Mouse (Mus musculus) frontal cortex, postnatal 36 days (tissue): Measurements from ENCODE around the gene Dnah8.
"Not testable (repeated sequence)": the region's sequence is repeated elsewhere in the genome, so short reads cannot be mapped to it uniquely, and the experiment has no call there.

Source experiments
- DNase-seq, 2 experiments: peaks; one replicate each; pipeline ENCODE4 v3.0.0; 2022; ENCODE audit warnings: low spot score in 2 of 2

Dnah8 gene

DNA sequence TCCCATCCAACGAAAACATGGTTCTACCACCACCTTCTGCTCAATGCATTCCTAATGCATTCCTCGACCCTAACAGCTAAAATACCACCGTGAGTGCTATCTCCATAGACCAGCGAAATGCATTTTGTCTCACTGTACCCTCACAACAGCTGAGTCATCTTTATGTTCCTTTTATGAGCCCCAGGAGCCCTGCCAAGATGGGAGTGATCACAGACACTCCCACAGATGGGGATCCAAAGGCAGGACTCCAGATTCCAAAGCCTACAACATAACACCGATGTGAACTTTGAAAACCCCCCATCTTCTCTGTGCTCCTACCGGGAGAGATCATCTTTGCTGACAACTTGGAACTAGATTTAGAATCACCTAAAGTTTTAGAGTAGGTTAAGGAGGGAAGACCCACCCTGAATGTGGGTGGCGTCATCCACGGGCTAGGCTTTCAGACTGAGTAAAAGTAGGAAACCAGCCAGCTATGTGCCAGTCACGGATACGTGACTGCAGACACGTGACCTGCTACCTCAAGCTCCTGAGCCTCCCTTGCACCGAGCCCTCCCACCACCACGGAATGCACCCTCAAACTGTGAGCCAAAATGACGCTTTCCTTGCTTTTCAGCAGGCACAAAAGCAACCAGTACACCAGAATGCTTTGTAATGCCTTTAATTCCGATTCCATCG, 14.7 kb upstream of the Dnah8 start:
- peak; percentile 54 to 55 for DNase-seq

DNA sequence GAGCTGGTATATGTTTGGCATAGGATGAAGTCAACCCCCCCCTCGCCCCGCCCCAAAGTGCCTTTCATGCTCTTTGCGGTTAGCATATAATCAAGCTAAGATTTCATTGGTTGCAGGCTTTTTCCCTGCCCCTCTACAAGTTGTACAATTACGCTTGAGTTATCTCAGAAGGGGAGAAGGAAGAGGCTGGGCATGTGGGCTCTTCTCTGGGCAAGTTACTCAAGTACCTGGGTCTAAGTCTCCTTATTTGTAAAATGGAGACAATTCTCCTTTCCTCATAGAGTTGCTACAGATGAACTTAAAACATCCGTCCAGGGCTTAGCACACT, 14.2 kb upstream of the Dnah8 start:
- DNase-seq: no peak

DNA sequence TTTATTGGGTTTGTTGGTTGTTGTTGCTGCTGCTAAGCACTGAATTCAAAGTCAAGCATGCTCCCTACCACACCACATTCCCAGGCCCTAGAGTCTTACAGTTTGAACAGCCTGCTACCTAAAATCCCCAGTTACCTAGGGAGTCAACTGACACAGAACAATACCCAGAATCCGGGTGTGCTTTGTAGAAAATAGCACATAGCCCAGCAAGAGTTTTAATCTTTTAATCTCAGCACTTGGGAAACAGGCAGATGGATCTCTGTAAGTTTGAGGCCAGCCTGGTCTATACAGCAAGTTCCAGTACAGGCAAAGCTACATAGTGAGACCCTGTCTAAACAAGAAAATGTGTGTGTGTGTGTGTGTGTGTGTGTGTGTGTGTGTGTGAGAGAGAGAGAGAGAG, 13.4 kb upstream of the Dnah8 start:
- no peak for DNase-seq

DNA sequence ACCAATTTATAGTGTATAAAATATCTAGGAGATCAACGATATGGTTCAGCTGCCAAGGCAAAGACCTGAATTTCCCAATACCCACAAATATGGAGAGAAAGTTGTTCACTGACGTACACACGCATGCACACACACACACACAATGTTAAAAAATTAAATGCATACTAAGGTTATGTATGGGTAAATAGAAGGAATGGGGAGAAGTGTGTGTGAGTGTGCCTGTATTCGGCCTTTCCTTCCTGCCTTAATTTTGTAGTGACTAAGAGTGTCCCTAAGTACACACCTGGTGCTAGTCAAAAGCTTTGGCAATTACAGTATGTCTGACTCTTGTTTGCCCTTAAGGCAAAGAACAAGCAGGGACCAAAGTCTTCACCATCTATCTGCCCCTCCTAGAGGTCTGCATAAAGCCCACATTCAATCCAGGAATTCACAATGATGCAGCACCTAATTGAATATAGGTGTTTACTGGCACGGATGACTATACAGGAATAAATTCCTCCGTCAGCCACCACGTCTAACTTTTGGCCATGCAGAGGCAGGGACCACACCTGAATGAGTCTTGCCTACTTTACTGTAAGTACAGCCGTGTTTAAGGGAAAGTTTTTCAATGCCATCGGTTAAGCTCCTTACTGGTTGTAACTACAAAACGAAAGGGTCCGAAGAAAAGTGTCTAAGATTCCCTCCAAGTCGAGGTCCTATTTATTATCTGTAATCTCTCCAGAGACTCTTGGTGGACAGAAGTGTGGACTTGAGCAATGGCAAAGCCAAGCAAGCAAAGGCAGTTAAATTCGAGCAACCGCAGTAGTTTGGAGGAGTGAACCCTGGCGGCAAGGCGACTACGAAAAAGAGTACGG, 12.7 kb upstream of the Dnah8 start:
- no peak for DNase-seq

DNA sequence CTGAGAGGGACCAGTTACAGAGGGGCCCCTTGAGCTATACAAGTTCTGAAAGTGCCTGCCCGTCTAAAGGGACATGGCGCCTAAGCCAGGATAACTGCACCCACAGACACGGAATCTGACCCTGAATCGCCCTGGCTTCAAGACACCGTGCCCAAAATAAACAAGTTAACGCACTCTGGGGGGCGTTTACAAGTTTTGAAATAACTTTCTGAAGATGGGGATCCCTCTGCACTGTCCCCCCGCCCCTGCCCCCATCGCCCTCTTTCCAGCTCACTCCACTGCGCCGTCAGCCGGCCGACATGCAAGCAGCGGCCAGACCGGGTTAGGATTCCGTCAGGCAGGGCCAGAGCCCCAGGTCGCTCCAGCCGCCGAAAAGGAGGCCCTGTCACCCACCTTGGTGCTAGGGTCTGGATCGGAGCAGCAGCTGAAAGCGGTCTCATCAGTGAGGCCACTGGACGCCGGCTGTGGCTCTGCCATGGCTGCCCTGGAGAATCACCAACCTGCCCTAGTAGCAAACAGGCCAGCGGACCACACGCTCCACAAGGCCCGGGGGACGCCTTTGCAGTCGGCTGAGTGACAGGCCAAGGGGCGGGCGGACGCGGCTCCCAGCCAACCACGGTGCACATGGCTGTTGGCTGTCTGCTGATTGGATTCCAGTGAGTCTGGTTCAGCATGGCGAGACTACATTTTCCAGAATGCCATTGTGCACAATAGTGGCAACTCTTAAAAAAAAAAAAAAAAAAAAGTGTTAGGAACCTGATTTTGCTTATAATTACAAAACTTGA, 11.9 kb upstream of the Dnah8 start:
- DNase-seq: peak; percentile 100

DNA sequence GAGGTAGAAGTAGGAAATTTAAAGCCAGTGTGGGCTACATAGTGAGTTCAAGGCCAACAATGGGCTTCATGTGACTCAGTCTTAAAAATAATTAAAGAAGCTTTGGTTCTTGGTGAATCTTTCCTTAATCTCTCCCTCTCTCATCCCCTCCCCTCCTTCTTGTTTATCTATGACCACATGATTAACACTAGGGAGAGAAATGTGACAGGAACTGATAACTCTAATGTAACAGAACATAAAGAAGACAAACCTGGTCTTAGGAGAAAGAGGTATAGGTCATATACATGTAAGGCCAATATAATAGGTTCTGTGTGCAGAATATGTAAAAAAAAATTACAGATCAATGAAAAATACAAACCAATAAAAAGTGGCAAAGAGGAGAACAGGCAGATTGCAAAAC, 10.8 kb upstream of the Dnah8 start:
- no peak for DNase-seq

DNA sequence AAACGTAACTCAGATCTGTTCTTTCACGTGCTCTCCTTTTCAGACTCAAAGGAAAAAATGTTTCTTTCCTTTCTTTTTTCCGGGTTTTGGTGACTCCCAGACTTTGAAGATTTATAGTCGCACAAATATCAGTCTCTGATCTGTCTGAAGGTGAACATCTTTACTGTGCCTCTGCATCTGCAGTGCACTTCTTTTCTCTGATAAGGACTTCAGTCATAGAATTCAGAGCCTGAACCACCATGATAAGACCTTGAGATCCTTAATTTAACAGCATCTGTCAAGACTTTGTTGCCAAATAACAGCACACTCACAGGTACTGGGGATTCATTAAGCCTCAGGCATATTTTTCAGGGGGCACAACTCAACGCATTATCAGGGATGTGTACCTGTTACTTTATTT, 8.0 kb upstream of the Dnah8 start:
- no peak for DNase-seq

DNA sequence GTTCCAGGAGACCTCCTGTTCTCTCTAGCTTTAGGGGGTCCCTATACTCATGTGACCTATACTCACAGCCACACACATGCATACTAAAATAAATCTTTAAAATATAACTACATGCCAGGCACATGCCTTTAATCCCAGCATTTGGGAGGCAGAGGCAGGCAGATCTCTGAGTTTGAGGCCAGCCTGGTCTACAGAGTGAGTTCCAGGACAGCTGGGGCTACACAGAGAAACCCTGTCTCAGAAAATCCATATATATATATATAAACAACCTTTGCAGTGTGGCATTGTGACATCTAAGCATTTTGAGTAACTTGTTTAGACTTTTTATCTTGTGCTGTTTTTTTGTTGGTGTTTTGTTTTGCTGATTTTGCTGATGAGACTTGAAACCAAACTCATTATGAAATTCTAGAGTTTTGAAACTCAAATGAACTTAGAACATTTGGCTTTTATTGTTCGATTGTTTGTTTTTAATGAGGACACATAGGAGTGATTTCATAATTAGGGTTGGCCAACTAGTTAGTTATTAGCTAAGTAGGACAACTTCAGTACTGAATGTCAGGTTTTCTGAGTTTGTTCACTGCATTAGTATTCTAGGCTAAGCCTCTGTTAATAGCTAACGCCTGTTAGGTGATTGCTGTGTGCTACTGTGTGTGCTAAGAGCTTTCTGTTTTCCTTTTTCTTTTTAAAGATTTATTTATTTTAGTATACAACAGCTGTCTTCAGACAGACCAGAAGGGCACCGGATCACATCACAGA, 5.8 kb upstream of the Dnah8 start:
- no peak for DNase-seq

DNA sequence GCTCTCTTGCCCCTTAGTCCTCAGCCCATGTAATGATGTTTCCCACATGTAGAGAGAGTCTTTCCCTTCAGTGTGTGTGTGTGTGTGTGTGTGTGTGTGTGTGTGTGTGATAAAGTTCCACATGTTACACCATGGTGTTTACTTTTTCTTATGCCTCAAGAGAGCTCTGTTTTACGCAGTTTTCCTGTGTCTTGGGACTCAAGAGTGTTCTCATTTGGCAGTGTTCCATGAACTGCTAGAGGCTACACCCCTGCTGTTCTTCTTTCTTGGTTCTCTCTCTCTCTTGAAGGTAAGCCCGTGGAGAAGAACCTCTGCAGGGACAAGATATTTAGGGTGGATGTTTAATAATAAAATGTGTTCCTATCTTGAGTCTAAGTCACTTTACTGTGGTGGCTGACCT, 5.0 kb upstream of the Dnah8 start:
- DNase-seq: no peak

DNA sequence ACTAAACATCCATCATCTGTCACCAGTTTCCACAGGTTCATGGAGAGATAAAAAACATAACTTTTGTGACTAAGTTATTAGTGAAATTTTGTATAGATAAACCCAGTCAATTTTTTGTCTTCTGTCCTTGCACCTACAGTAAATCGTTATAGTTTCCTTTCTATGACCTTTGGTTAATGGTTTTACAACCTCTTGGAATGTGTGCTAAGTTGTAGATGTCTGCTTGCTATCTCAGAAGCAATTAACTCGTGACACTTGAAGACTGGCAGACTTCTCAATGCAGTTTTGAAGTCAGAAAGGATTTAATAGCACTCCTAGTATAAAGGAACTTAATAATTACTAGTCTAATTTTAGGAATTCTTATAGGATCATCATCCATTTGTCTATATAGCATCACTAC, 3.6 kb upstream of the Dnah8 start:
- DNase-seq: no peak

DNA sequence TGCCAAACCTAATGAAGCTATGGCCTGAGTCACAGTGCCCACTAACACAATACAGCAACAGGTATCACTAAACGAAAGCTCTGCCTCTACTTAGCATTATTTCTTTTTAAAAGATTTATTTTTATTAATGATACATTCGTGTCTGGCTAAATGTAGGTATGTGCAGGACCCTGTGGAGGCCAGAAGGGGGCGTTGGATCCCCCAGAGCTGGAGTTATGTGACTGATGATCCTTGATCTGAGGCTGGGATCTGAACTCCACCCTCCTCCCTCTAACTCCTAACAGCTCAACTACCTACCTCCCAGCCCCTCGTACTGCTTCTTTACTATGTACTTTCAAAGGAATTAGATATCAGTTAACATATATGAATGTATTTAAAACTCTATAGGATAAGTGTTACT, 2.7 kb upstream of the Dnah8 start:
- no peak for DNase-seq

DNA sequence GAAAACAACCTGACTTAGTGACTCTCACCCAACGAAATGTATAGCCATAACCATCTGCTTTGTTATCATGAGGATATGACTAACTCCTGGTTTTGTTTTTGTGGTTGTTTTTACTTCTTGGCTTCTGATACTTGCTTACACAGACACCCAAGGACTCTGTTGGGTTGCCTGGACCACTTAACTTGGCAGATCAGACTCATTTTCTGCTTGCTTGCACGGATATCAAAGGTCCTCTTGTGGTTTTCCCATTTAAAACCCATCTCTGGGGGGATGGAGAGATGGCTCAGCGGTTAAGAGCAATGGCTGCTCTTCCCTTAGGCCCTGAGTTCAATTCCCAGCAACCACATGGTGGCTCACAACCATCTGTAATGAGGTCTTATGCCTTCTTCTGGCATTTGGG, 954 bp upstream of the Dnah8 start:
- DNase-seq: no peak

DNA sequence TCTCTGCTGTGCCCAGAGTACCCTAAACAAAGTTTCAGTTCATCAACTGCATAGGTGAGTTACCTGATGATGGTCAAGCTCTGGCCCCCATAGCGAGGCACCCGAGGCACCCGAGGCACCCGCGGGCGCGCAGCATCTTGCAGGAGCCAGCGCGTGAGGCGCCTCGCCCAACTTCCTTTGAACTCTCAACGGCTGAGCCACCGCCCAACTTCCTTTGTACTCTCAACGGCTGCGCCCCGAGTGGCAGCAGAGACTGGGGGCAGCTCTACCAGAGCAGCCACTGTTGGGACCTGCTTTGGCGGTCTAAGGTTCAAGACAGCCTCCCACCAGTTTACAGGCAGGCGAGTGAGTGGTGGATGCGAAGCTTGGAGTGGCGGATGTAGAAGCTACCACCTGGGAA, 2.6 kb downstream of the Dnah8 start, which contains the start of gene Glo1:
TSS of gene Glo1 (minus strand) at position 153 of the 400 bp plus-strand sequence.
- not testable (repeated sequence) for DNase-seq

DNA sequence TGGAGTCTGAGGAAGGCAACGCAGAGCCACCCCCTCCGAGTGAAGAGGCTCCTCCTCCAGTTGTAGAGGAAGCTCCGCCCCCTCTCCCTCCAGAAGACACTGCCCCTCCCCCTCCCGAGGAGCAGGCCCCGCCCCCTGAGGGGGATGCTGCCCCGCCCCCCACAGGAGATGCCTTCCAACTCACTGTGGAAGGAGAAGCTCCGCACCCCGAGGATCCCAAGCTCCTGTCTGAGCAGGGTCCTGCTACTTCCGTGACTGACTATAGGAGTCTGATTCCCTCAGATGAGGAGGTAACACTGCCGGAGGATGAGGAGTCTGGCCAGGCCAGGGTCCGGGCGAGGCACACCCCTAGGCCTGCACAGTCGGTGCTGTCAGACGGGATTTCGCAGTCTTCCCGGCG, 11.2 kb downstream of the Dnah8 start:
- DNase-seq: no peak

DNA sequence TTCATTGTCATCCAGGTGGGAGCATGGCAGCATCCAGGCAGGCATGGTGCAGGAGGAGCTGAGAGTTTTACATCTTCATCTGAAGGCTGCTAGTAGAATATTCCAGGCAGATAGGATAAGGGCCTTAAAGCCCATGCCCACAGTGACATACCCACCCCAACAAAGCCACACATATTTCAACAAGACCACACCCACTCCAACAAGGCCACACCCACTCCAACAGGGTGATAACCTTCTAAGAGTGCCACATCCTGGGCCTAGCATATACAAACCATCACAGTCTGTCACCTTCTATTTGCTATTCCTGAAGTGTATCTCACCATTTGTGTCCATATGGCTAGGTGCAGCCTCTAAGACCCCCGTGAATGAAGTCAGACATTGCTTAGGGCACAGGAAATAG, 13.6 kb downstream of the Dnah8 start:
- no peak for DNase-seq

DNA sequence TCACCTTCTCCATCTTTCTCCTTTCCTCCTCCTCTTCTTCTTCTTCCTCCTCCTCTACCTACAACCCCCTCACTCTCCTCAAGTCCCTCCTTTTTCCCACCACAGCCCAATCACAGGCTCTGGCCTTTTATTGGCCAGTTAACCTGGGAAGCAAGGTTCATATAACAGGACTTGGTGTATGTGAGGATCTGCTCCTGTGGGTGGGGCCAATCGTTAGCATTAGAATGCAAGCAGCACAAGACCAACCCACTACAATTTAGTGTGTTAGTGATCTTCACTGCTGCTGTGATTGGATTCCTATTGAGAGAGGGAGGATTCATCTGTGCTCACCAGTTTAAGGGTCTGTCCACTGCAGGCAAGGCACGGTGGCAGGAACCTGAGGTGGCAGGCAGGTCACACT, 14.8 kb downstream of the Dnah8 start:
- no peak for DNase-seq

DNA sequence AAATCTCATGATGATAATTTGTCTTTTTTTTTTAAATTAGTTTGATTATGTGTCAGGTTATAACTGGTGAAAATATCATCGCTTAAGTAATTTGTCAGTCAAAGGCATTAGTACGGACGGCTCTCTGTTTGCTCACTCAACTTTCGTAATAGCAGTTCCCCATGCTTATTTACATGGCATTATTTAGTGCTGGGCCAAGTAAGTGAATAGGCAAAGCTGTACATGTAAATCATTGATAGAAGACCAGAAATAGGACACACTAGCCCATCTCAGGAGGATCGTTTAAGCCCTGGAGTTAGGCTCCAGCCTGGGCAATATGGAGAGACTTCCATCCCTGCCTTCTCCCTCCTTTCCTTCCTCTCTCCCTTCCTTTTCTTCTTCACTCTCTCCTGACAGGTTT, 16.7 kb downstream of the Dnah8 start:
- no peak for DNase-seq

DNA sequence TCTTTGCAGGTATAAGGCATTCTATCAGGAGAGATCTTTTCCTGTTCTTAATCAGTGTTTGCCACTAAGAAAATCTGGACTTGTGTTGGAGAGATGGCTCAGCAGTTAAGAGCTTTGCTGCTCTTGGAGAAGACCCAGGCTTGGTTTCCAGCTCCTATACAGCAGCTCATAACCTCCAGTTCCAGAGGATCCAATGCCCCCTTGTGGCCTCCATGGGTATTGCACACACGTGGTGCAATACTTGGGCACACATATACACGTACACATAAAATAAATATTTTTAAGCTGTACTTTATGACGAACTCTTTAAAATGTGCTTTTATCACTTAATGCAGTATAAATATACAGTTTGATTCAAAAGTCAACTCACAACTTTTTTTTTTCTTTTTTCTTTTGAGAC, 24.6 kb downstream of the Dnah8 start:
- no peak for DNase-seq

DNA sequence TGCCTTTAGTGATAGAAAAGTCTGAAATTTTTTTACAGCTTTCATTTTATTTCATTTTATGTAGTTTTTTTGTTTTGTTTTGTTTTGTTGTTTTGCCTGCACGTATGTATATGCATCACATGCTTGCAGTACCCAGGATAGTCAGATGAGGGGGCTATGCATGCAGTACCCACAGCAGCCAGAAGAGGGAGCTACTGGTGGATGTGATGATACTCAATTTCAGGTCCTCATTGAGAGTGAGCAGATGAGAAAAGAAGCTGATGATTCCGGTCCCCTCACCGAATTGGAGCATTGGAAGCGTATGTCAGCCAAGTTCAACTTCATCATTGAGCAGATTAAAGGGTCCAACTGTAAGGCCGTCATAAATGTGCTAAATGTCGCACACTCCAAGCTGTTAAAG, 28.9 kb downstream of the Dnah8 start:
- DNase-seq: no peak

DNA sequence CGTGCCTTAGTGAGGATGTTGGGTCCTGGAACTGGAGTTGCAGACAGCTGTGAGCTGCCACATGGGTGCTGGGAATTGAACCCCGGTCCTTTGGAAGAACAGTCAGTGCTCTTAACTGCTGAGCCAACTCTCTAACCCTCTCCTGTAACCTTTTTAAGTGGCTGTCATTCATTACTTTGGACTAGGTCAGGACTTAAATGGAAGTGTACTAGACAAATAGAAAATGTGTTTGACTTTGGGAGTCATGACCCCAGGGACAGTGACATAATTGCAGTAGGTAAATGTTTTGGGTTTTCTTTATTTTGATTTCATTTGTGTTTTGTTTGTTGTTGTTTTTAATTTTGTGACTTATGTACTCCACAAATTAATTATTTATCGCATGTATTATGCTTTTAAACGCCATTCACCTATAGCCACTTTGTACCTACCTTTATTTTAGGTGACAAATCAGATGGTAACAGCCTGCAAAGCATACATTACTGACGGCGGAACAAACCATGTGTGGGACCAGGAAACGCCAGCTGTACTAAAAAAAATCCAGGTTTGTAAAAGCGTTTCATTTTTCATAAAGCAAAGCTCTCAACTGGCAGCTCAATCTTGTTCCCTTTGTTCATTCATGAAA, 33.5 kb downstream of the Dnah8 start:
- no peak for DNase-seq

DNA sequence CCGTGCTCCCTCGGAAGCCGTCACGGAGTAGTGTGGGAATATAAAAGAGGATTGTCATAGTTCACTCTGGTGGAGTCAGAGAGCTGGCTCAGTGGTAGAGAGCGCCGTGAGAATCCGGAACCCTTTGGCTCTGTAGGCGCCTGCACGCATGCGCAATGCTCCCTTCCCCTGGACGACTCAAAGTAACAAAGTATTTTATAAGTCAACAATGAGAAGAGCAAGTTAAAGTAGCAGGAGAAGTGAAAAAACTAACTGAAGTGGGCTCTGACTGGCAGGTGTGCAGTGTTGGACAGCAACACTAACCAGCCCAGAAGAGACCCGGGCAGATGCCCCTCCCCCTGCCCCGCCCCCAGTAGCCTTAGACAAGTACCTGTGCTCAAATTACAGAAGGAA, 34.0 kb downstream of the Dnah8 start:
- peak; percentile 82 for DNase-seq

DNA sequence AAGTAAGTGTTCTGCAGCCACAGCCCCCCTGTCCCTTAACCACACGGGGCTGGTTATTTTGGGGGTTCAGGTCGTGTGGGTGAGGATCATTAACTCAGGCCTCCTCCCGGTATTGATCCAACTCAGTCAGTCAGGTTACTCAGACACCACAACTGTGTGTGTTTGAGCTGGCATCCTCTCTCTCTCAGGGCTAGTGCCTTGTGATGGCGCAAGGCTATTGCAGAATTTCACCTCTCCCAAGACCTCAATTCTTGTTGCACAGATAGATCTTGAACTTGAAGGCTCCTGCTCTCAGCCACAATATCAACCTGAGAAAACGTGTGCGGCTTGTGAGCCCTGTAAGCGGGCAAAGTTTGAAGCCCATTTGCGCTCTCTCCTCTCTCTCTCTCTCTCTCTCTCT, 38.0 kb downstream of the Dnah8 start:
- DNase-seq: no peak
